Mouse (Mus musculus): ENCODE data around the gene Otx1. TPM values are rescaled to one million over a fixed set of nuclear protein-coding genes. Genes with fewer than 3 reads are reported as not detected.

The Otx1 gene
- polyA plus RNA-seq, 1 experiment from 2014 or later = 3.4 TPM

DNA sequence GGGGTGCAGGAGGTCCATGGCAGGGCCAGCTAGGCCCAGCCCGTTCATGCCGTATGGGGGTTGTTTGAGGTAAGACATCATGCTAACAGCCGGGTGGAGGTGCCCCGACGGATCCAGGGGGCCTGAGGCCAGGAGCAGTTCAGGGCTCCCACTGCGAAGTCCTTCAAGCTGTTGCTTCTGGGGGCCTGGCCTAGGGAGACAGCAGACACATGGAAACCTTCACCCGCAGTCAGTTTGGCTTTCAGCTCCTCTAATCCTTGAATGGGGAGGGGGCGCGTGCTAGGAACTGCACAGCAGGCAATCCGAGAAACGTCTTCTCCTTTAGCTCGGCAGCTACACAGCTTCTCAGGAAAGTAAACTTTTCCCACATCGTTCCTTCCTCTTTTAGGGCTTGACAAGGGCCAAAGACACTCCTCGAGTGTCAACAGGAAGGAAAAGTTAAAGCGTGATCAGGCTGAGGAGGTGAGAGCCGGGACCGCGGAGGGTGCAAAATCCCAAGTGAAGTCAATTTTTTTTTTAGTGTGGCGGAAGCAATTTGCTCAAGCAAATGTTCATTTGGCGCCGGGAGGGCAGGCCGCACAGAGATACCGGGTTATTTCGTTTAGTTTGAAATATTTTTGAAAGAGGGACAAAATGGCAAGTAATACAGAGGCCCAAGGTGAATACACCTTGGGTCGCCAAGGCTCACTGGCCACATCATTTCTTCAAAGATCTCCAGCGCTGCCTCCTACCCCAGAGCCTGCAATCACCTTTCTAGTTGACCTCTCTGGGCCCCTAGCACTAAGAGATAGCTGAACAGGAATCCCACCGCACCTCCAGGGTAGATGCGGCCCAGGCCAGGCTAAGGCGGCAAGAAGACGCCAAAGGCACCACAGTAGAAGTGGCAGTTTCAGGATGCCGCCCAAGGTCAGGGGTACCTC is 3.0 kb downstream of the Otx1 start:
- no peak for TF ChIP-seq CTCF (IDR thresholded peaks at IDR 0.05)
- no peak for DNase-seq (ENCODE audit: low read depth, low spot score)
- ChIA-PET CTCF (interaction anchor here (2.2 kb wide), 1 partner anchor 14 kb away, joined by 4 read pairs; no protein-coding TSS in a partner anchor), POLR2A (no interaction called here)
- H3K27me3 ChIP-seq = no peaks in the 10 kb centered on the region
- ATAC-seq = no peak
- in situ Hi-C loops (cut with MboI; ENCODE audit: low pct_unique_long_range_greater_than_20kb) = no loop called here

DNA sequence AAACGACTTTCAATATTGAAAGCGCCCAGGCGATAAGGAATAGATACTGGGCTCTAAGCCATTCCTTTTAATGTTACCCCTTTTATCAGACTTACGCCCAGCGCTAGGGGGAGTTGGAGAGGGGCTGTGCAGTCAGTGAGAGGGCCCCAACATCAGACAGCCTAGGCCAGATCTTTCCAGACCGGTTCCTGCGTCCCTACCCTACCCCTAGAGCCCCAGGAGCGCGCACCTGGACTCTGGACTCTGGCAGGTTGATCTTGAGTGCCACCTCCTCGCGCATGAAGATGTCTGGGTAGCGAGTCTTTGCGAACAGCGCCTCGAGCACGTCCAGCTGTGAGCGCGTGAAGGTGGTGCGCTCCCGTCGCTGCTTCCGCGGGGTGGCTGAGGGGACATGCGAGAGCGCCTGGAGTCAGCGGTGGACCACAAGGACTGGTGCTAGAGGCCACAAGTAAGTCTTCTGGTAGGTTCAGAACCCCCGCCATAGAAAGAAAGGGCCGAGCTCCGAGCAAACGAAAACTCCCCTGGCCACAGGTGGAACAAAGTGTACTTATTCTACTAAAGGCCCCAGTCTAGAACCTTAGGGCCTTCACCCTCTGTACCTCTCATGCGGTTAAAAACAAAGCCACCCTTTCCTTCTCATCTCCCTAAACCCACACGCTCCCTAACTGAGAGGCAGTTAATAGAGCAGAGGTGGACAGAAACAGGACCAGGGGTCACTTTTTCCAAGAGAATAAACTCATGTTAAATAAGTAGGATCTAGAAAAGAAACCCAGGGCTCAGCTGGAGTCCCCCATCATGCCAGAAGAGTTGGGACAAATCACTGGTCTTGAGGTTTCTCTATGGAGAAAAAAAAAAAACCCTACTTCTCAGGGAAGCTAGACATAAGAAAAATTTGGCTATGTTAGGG is 4.3 kb downstream of the Otx1 start:
- in situ Hi-C loops (cut with MboI; ENCODE audit: low pct_unique_long_range_greater_than_20kb) = no loop called here
- no peaks in the 10 kb centered on the region for H3K27me3 ChIP-seq
- POLR2A ChIA-PET = no interaction called here

GRCm38 (mm10) chr11:21997561-21998140 is 5.0 kb downstream of the Otx1 start:
- H3K27me3 ChIP-seq = no peaks in the 10 kb centered on the region
- ChIA-PET CTCF (interaction anchor here (1.2 kb wide), 1 partner anchor 51 kb away, joined by 3 read pairs; no protein-coding TSS in a partner anchor), POLR2A (interaction anchor here (0.7 kb wide), 1 partner anchor 1164 kb away, joined by 5 read pairs; no protein-coding TSS in a partner anchor)
- no peak for TF ChIP-seq CTCF (IDR thresholded peaks at IDR 0.05)
- DNase-seq (ENCODE audit: low read depth, low spot score) (no peak), ATAC-seq (no peak)
- in situ Hi-C loops (cut with MboI; ENCODE audit: low pct_unique_long_range_greater_than_20kb) = no loop called here

More for the DNA sequence above, 4.3 kb downstream of the Otx1 start:
- DNase-seq (ENCODE audit: low read depth, low spot score) = no peak
- no peak for TF ChIP-seq CTCF (IDR thresholded peaks at IDR 0.05)
- no peak for ATAC-seq
- CTCF ChIA-PET = interaction anchor here (0.7 to 2.2 kb wide), 2 partner anchors 13 to 23 kb away, joined by 3 to 4 read pairs; no protein-coding TSS in a partner anchor

DNA sequence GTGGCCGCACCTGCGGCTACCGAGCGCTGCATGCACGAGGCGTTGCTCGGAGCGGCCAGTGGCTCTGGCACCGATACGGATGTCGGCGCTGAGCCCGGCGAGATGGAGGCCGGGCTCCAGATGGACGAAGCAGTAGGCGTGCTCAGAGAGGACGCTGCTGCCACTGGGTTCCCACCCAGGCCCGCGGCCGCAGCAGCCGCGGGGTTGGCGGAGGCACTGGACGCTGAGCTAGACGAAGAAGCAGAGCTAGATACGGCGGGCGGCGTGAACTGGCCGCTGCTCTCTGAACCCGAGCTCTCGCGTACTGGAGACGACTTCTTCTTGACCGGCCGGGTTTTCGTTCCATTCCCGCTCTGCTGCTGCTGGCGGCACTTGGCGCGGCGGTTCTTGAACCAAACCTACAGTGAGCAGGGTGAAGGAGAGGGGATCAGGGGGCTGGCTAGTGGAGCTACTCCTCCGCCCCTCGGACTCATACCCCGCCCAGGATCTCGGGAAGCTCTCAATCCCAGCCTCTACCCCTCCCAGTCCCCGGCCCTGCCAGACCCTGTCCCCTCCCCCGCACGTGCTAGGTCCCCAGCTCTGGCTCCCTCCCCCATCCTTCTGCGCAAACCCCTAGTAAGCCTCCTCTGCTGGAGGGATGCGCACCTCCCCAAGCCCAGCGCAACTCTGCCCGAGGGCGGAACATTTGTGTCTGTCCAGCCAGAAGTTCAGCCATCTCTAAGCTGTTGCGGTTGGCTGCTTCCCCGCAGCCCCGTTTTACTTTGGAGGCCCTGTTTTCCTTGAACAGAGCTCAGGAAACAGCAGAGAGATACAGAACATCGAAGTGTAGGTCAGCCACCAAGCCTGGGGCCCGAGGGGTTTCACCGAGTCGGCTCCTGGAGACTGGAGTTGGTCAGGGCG is 5.8 kb downstream of the Otx1 start:
- CTCF ChIA-PET = interaction anchor here (1.2 kb wide), 1 partner anchor 51 kb away, joined by 3 read pairs; no protein-coding TSS in a partner anchor
- no peaks in the 10 kb centered on the region for H3K27me3 ChIP-seq
- POLR2A ChIA-PET = interaction anchor here (0.7 kb wide), 1 partner anchor 1163 kb away, joined by 5 read pairs; no protein-coding TSS in a partner anchor
- in situ Hi-C loops (cut with MboI; ENCODE audit: low pct_unique_long_range_greater_than_20kb) = no loop called here
- ATAC-seq (no peak), DNase-seq (ENCODE audit: low read depth, low spot score) (no peak)
- TF ChIP-seq CTCF (IDR thresholded peaks at IDR 0.05) = no peak

DNA sequence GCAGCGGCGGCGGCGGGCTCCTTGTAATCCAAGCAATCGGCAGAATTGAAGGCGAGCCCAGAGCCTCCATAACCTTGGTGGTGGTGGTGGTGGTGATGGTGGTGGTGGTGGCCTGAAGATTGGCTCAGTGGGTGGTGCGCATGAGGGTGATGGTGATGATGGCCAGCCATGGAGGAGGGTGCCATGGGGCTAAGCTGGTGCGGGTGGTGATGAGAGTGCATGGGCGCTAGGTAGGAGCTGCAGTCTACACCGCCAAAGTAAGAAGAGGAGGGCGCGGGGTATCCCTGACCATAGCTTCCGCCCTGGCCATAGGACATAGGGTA is 6.4 kb downstream of the Otx1 start:
- ATAC-seq (no peak), DNase-seq (ENCODE audit: low read depth, low spot score) (no peak)
- no peak for TF ChIP-seq CTCF (IDR thresholded peaks at IDR 0.05)
- in situ Hi-C loops (cut with MboI; ENCODE audit: low pct_unique_long_range_greater_than_20kb) = no loop called here
- ChIA-PET CTCF (interaction anchor here (1.2 kb wide), 1 partner anchor 52 kb away, joined by 3 read pairs; no protein-coding TSS in a partner anchor), POLR2A (no interaction called here)
- no peaks in the 10 kb centered on the region for H3K27me3 ChIP-seq

GRCm38 (mm10) chr11:21995534-21996324 is 7.0 kb downstream of the Otx1 start:
- H3K27me3 ChIP-seq = no peaks in the 10 kb centered on the region

DNA sequence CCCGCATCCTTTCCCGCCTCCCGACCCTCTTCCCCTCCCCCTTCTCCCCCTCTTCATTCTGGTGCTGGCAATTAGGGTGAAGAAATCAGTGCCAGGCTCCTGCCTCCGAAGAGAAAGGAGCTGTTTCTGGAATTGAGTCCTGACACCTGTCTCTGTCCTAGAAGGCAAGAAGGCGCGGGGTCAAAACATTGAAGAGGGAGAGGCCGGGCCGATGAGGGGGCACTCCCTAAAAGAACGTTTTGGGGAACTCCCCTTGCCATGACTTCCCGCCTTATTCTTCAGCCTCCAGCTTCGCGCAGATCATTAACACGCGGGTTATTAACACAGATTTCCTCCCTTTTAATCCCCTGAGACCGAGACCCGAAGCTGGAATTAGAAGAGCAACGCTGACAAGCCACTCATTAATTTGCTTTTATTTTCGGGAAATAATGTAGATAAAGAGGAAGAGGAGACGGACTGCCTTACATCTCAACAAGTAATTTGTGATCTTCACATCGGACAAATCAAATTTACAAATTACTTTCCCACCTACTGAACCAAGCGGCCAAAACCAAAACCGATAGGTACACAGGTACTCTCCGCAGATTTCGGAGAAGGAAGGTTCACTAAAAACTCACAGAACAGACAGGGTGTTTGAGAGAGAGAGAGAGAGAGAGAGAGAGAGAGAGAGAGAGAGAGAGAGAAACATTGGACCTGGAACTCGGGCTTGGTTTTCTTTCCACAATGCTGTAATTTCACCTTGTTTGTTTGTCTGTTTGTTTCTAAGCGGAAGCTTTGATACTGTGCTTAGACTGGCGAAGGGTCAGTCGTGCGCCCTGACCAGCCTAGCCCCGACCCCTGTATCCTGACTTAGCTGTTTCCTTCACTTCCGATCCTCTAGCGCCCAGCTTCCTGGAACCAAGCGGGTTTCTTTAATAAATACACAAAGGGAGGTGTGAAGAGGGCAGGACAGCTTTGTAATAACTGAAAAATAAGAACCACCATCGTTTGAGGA is 8.0 kb downstream of the Otx1 start:
- ChIA-PET CTCF (no interaction called here), POLR2A (no interaction called here)
- in situ Hi-C loops (cut with MboI; ENCODE audit: low pct_unique_long_range_greater_than_20kb) = no loop called here
- DNase-seq (ENCODE audit: low read depth, low spot score) (no peak), ATAC-seq (no peak)
- H3K27me3 ChIP-seq = peaks cover 5% of the 10 kb centered on the region
- no peak for TF ChIP-seq CTCF (IDR thresholded peaks at IDR 0.05)

More at GRCm38 (mm10) chr11:21995534-21996324, 7.0 kb downstream of the Otx1 start:
- no peak for TF ChIP-seq CTCF (IDR thresholded peaks at IDR 0.05)
- ATAC-seq (no peak), DNase-seq (ENCODE audit: low read depth, low spot score) (no peak)
- in situ Hi-C loops (cut with MboI; ENCODE audit: low pct_unique_long_range_greater_than_20kb) = no loop called here
- CTCF ChIA-PET = no interaction called here
- POLR2A ChIA-PET = no interaction called here

All from Patski (cell line).